ENCODE assay signal across 16 mouse cellular contexts in the genomic region with DNA sequence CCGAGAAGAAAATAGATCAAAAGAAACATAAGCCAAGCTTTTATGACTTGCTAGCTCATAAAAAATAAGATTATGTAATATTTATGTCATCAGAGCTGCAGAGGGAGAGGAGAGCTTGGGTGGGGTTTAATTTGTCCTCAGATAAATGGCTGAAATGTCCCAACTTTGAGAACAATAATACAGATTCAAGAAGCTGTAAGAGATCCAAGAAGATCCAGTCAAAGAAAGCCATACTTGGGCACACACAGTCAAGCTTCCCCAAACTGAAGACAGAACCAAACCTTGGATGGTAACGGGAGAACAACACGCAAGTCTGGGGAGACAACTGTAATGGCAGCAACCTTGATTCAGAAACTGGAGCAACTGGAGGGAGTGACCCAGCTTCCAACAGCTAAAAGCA.
"Had no signal": no experiment of that assay in that cellular context is flagged by ENCODE, and none has a peak within 500 bp of the region (broad histone marks: within the 10 kb centered on the region; RNA-seq: fewer than 3 reads in every experiment).

No protein-coding gene starts in this region.

- H3K9ac ChIP-seq: neural tube, embryonic 13.5 days; neural tube, embryonic 15.5 days; stomach, embryonic 15.5 days had no signal

- H3K36me3 ChIP-seq: neural tube, embryonic 13.5 days; neural tube, embryonic 15.5 days; stomach, embryonic 15.5 days had no signal

- H3K4me2 ChIP-seq: neural tube, embryonic 13.5 days; neural tube, embryonic 15.5 days; stomach, embryonic 15.5 days had no signal

- H3K27me3 ChIP-seq: neural tube, embryonic 13.5 days; neural tube, embryonic 15.5 days; stomach, embryonic 15.5 days had no signal

- H3K9me3 ChIP-seq: neural tube, embryonic 13.5 days; neural tube, embryonic 15.5 days; stomach, embryonic 15.5 days had no signal

- DNase-seq: retina, postnatal 1 day; right cerebral cortex, adult 18-20 months; right cerebral cortex, postnatal 14 days; right cerebral cortex, postnatal 25 days; right cerebral cortex, postnatal 4 days; spleen, adult 18-20 months; thymus, adult 18-20 months; thymus, adult 2 months; thymus, postnatal 14 days; thymus, postnatal 25 days; thymus, postnatal 36 days; thymus, postnatal 4 days had no signal

- H3K27ac ChIP-seq: neural tube, embryonic 13.5 days; neural tube, embryonic 15.5 days; stomach, postnatal 0 days had no signal

- H3K4me3 ChIP-seq: neural tube, embryonic 13.5 days; neural tube, embryonic 15.5 days; stomach, embryonic 15.5 days had no signal
